Mouse (Mus musculus) lung, embryonic 14.5 days (tissue): ENCODE results near the gene Cntn4. TPM values are rescaled to one million over a fixed set of nuclear protein-coding genes. Genes with fewer than 3 reads are reported as not detected.

Experiments used
- ATAC-seq: fragments of 200-750 bp; cut with Nextera tagmentation; 2 replicates; pipeline ENCODE4 v1.8.0; 2017; ENCODE audit warnings: mild to moderate bottlenecking, moderate TSS enrichment, moderate library complexity; ENCODE audit not compliant: insufficient read depth
- DNase-seq: peaks from one replicate; pipeline ENCODE4 v3.0.0-alpha.2; 2015
- H3K27ac ChIP-seq: fragments of 300-500 bp; sonication (generic); 2 replicates; pipeline ENCODE4 v1.5.1; 2014; ENCODE audit warnings: low read depth, mild to moderate bottlenecking, moderate library complexity
- H3K27me3 ChIP-seq: fragments of 300-500 bp; sonication (generic); 2 replicates; pipeline ENCODE4 v1.6.1; 2014; ENCODE audit warnings: low read length, control low read depth; ENCODE audit not compliant: insufficient read depth
- H3K36me3 ChIP-seq: fragments of 300-500 bp; sonication (generic); 2 replicates; pipeline ENCODE4 v1.6.1; 2014; ENCODE audit warnings: control low read depth; ENCODE audit not compliant: insufficient read depth
- H3K4me1 ChIP-seq: fragments of 300-500 bp; sonication (generic); 2 replicates; pipeline ENCODE4 v1.6.1; 2014; ENCODE audit warnings: antibody characterized with exemption, control low read depth; ENCODE audit not compliant: insufficient read depth
- H3K4me2 ChIP-seq: fragments of 300-500 bp; sonication (generic); 2 replicates; pipeline ENCODE4 v1.6.1; 2014; ENCODE audit warnings: mild to moderate bottlenecking
- H3K4me3 ChIP-seq: fragments of 300-500 bp; sonication (generic); 2 replicates; pipeline ENCODE4 v1.5.1; 2014; ENCODE audit warnings: low read depth, low read length
- H3K9ac ChIP-seq: fragments of 300-500 bp; sonication (generic); 2 replicates; pipeline ENCODE4 v1.6.1; 2014
- H3K9me3 ChIP-seq: fragments of 300-500 bp; sonication (generic); 2 replicates; pipeline ENCODE4 v1.6.1; 2016; ENCODE audit warnings: low read depth, low read length, control low read depth
- CTCF ChIP-seq: IDR thresholded peaks from 2 replicates; pipeline ENCODE4 v1.5.1; 2016; ENCODE audit warnings: antibody characterized with exemption, low read depth
- WGBS: fragments of 180-500 bp; shearing (Covaris S2); extraction: QIAGEN DNeasy Blood & Tissue Kit; methylation state at CpG from one replicate; pipeline ENCODE4 v1.1.7; 2014; 5-methylcytosine and 5-hydroxymethylcytosine counted together
- polyA plus RNA-seq: library from polyadenylated mRNA; unstranded; fragments of >200 nt; fragmentation: Nextera tagmentation; extraction: Ambion mirVana; gene quantifications from 2 replicates; pipeline ENCODE4 v1.2.1, GENCODE M21; 2014

The Cntn4 gene
- polyA plus RNA-seq, 1 experiment from 2014 or later = 3.1 TPM

GRCm38 (mm10) chr6:106422947-106423346, 745.5 kb downstream of the Cntn4 start:
- TF ChIP-seq CTCF = no peak
- Histone ChIP-seq H3K4me1 (0 out of 2 replicates have a peak, but pooled peaks cover 3% of the 10 kb centered on the region), H3K9me3 (no peaks in the 10 kb centered on the region), H3K27ac (no peak overlapping the region), H3K27me3 (no peaks in the 10 kb centered on the region), H3K4me3 (no peak overlapping the region), H3K4me2 (no peak overlapping the region), H3K9ac (no peak overlapping the region), H3K36me3 (no peaks in the 10 kb centered on the region)
- ATAC-seq (no peak), DNase-seq (no peak)

DNA sequence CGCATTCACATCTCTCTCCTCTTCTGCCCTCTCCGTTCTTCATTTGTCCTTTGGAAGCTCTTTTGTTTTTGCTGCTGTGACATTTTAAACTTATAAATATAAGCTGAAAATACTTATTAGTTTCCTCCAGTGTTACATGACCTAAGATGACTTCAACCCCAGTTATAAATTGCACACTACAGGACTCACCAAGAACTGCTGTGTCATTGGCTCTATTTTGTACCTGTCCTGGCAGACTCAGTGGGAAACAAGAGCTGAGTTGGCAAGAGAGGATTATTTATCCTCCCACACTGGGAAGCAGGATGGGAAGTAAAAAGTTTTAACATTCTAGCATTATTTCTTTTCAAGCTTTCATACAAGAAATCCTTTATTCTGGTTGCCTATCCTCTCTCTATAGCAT, 746.0 kb downstream of the Cntn4 start:
- ATAC-seq = no peak
- 79% methylated on average over 2 of the region's 2 CpGs for WGBS
- H3K9ac ChIP-seq = no peak overlapping the region

DNA sequence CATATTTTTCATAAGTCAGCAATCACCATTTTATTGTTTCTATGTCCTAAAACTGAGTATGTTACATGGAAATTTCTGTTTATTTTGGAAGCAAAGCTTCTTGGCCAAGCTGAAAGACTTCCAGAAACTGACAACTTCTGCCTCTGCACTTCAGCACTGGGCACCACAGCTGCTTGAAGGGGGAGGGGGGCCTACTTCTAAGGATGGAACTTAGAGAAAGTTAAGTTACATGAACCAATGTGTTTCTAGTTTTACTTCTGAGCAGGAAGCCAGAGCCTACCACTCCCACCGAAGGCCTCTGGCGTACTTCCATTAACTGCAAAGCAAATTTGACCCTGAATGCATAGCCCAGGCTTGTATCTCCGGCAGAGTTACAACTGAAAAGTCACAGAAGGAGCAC, 749.2 kb downstream of the Cntn4 start:
- H3K36me3 ChIP-seq = no peaks in the 10 kb centered on the region
- H3K27ac ChIP-seq = peak overlapping the region; percentile 38; the same call in 1 of the 2 replicates
- peak; percentile 62; the same call in 1 of the 2 replicates for ATAC-seq
- peak; percentile 59 for DNase-seq
- H3K9me3 ChIP-seq = no peaks in the 10 kb centered on the region
- no peak overlapping the region for H3K4me3 ChIP-seq
- WGBS = 49% methylated on average over 3 of the region's 3 CpGs
- H3K9ac ChIP-seq = no peak overlapping the region
- H3K4me2 ChIP-seq = no peak overlapping the region
- no peaks in the 10 kb centered on the region for H3K27me3 ChIP-seq
- H3K4me1 ChIP-seq = 0 out of 2 replicates have a peak, but pooled peaks cover 3% of the 10 kb centered on the region
- TF ChIP-seq CTCF = no peak

More for the DNA sequence above, 746.0 kb downstream of the Cntn4 start:
- Histone ChIP-seq H3K4me3 (no peak overlapping the region), H3K4me1 (0 out of 2 replicates have a peak, but pooled peaks cover 3% of the 10 kb centered on the region), H3K27ac (no peak overlapping the region), H3K4me2 (no peak overlapping the region), H3K27me3 (no peaks in the 10 kb centered on the region), H3K9me3 (no peaks in the 10 kb centered on the region), H3K36me3 (no peaks in the 10 kb centered on the region)
- DNase-seq = no peak
- TF ChIP-seq CTCF = no peak

DNA sequence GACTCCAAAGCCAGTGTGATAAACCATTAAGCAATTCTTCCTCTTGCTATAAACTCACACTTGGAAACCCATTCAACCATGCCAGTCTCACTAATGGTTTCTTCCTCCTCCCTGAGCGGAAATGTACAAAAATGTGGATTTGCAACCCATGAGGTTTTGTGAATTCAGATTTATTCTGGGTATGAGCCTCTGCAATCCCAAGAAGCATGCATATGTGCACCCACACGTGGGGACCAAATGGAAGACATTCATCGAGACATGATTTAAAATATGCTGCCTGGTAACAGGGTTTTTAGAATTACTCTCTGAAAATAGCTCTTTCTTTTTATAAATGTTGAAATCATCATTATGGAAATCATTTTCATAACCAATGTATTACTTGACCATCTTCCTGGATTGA, 754.0 kb downstream of the Cntn4 start:
- TF ChIP-seq CTCF = no peak
- no peak overlapping the region for H3K27ac ChIP-seq

DNA sequence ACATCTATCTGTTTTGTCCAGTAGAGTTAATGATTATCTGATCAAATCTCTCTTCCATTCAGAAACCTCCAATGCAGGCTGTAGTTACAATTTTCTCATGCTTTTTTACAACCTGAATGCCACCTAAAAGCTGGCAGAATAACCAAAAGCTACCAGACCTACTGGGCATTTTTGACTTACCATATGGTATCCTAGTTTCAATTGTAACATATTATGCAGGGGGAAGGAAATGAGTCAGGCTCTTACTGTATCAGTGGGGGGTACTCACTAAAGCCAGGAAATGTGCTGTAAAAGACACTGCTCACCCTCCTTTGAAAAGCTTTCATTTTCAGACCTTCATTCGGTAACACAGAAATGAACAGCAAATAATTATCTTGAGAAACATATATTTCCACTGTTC, 763.3 kb downstream of the Cntn4 start:
- ATAC-seq = no peak
- Histone ChIP-seq H3K36me3 (no peaks in the 10 kb centered on the region), H3K4me2 (no peak overlapping the region), H3K27ac (no peak overlapping the region), H3K4me1 (no peaks in the 10 kb centered on the region), H3K9ac (no peak overlapping the region), H3K9me3 (no peaks in the 10 kb centered on the region), H3K27me3 (no peaks in the 10 kb centered on the region), H3K4me3 (no peak overlapping the region)
- no peak for DNase-seq
- TF ChIP-seq CTCF = no peak
- 64% methylated on average over 1 of the region's 1 CpGs for WGBS

More for the DNA sequence above, 754.0 kb downstream of the Cntn4 start:
- H3K9ac ChIP-seq = no peak overlapping the region
- no peaks in the 10 kb centered on the region for H3K36me3 ChIP-seq
- no peaks in the 10 kb centered on the region for H3K9me3 ChIP-seq
- H3K4me1 ChIP-seq = 0 out of 2 replicates have a peak, but pooled peaks cover 3% of the 10 kb centered on the region
- WGBS = 86% methylated on average over 3 of the region's 3 CpGs
- ATAC-seq (no peak), DNase-seq (no peak)
- H3K27me3 ChIP-seq = no peaks in the 10 kb centered on the region
- no peak overlapping the region for H3K4me3 ChIP-seq
- no peak overlapping the region for H3K4me2 ChIP-seq

DNA sequence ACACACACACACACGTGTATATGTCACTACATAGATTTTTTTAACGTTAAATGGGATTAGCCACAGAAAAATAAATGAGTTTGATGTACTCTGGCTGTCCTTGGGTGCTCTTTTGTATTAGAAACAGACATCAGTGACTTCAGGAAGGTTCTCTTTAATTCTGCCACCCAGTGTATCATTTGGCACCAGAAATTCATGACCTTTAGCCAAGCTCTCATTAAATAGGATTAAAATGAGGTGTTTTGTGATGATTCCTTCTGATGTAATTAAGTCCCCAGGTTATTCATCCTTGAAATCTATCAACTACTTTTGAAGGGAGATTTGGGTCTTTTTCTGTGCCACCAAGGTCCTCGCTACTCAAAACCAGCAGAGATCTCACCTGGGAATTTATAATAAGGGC, 763.8 kb downstream of the Cntn4 start:
- no peak for ATAC-seq
- no peak overlapping the region for H3K9ac ChIP-seq

DNA sequence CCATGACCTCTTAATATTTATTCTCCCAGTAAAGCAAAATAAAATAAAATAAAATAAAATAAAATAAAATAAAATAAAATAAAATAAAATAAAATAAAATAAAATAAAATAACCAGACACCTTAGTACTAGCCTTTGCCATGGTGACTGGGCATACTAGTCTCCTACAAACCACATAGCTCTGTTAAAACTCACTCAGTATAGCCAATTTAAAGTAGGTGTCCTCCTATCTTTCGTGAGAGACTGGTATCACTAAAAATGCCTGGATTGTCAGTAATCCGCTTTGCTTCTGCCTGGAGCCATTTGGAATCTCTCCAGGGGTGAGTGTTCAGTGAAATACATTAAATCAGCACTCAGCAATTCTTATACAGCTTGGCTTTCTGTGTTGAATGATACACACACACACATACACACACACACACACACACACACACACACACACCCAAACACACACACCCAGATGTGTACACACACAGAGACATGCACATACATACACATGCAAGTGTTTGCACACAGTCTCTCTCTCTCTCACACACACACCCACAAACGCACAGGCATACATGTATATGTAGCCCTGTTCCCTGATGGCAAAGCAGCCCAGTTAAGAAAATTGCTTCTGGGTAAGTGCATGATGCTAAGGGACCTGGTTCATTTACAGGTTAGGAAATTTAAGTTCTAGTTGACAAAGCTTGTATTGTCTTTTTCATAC, 776.8 kb downstream of the Cntn4 start:
- DNase-seq = peak; percentile 46
- Histone ChIP-seq H3K27ac (no peak overlapping the region), H3K9ac (no peak overlapping the region), H3K4me1 (no peaks in the 10 kb centered on the region), H3K4me3 (no peak overlapping the region), H3K27me3 (no peaks in the 10 kb centered on the region), H3K9me3 (no peaks in the 10 kb centered on the region), H3K4me2 (no peak overlapping the region), H3K36me3 (no peaks in the 10 kb centered on the region)
- WGBS = 43% methylated on average over 3 of the region's 3 CpGs
- no peak for ATAC-seq
- no peak for TF ChIP-seq CTCF

More for the DNA sequence above, 763.8 kb downstream of the Cntn4 start:
- H3K27ac ChIP-seq = no peak overlapping the region
- H3K36me3 ChIP-seq = no peaks in the 10 kb centered on the region
- no peak overlapping the region for H3K4me3 ChIP-seq
- H3K4me1 ChIP-seq = no peaks in the 10 kb centered on the region
- DNase-seq = no peak
- no peak for TF ChIP-seq CTCF
- no peak overlapping the region for H3K4me2 ChIP-seq
- no peaks in the 10 kb centered on the region for H3K9me3 ChIP-seq
- 71% methylated on average over 3 of the region's 3 CpGs for WGBS
- H3K27me3 ChIP-seq = no peaks in the 10 kb centered on the region
